Mouse (Mus musculus) kidney, adult 2 months (tissue): ENCODE measurements at regions not wholly inside any gene's neighbourhood (a gene's known extent, or its start where the extent isn't known, plus 50 kb on each side); places are given as distances from the start of the nearest gene placed in this dataset.
A peak's percentile ranks its signal among the peaks of the same experiment; 100 is the strongest.

Experiments used
- DNase-seq: peaks from one replicate; pipeline ENCODE4 v3.0.0; 2021
- H3K27ac ChIP-seq: fragments of 200-500 bp; 2 replicates; pipeline ENCODE4 v1.5.1; 2012; ENCODE audit warnings: low read depth, low read length, control low read depth, inconsistent platforms; ENCODE audit not compliant: insufficient read depth
- H3K27me3 ChIP-seq: fragments of 200-500 bp; replicated peaks from 2 replicates; pipeline ENCODE4 v1.6.1; 2012; ENCODE audit warnings: mild to moderate bottlenecking, moderate library complexity, low read length, inconsistent platforms; ENCODE audit not compliant: control insufficient read depth, insufficient read depth
- H3K36me3 ChIP-seq: fragments of 200-500 bp; 2 replicates; pipeline ENCODE4 v1.6.1; 2012; ENCODE audit warnings: mild to moderate bottlenecking, moderate library complexity, low read length, inconsistent platforms; ENCODE audit not compliant: control insufficient read depth, insufficient read depth
- H3K4me1 ChIP-seq: fragments of 200-500 bp; 2 replicates; pipeline ENCODE4 v1.6.1; 2011; ENCODE audit warnings: low read length; ENCODE audit not compliant: control insufficient read depth, insufficient read depth
- H3K4me3 ChIP-seq: fragments of 200-500 bp; 2 replicates; pipeline ENCODE4 v1.5.1; 2011; ENCODE audit warnings: mild to moderate bottlenecking, low read depth, low read length, control low read depth; ENCODE audit not compliant: insufficient read depth
- CTCF ChIP-seq: fragments of 200-500 bp; conservative IDR thresholded peaks from 2 replicates; pipeline ENCODE4 v1.5.1; 2011; ENCODE audit warnings: low read depth, mild to moderate bottlenecking, control low read depth, low read length, moderate library complexity, mixed read lengths; ENCODE audit not compliant: insufficient read depth, insufficient read length
- POLR2A ChIP-seq: fragments of 200-500 bp; IDR thresholded peaks from one replicate; pipeline ENCODE4 v1.6.1; 2011; ENCODE audit warnings: low read depth, low read length, control low read depth
- WGBS: fragments of 180-500 bp; shearing (Covaris S2); methylation state at CpG from one replicate; pipeline ENCODE4 v1.1.7; 2018; 5-methylcytosine and 5-hydroxymethylcytosine counted together

- no peak overlapping the region for H3K27ac ChIP-seq
- TF ChIP-seq POLR2A (no peak), CTCF (no peak)
- H3K36me3 ChIP-seq = no peaks in the 10 kb centered on the region
- DNase-seq = no peak
- no peak overlapping the region for H3K4me3 ChIP-seq
- WGBS = 84% methylated on average over 5 of the region's 5 CpGs
- no peaks in the 10 kb centered on the region for H3K27me3 ChIP-seq
- H3K4me1 ChIP-seq = no peaks in the 10 kb centered on the region
These were observed 156.5 kb downstream of the Cct6b start for GRCm38 (mm10) chr11:82607661-82608060.

- TF ChIP-seq CTCF (no peak), POLR2A (no peak)
- H3K27me3 ChIP-seq = no peaks in the 10 kb centered on the region
- H3K27ac ChIP-seq = no peak overlapping the region
- H3K4me3 ChIP-seq = no peak overlapping the region
- WGBS = 31% methylated on average over 7 of the region's 7 CpGs
- H3K4me1 ChIP-seq = no peaks in the 10 kb centered on the region
- no peaks in the 10 kb centered on the region for H3K36me3 ChIP-seq
- DNase-seq = peak; percentile 63
These were observed 159.8 kb downstream of the Cct6b start for GRCm38 (mm10) chr11:82604251-82604835.

GRCm38 (mm10) chr11:82602818-82603217 is 161.3 kb downstream of the Cct6b start:
- 40% methylated on average over 11 of the region's 11 CpGs for WGBS
- H3K4me1 ChIP-seq = no peaks in the 10 kb centered on the region
- H3K36me3 ChIP-seq = no peaks in the 10 kb centered on the region
- no peak overlapping the region for H3K27ac ChIP-seq
- H3K27me3 ChIP-seq = no peaks in the 10 kb centered on the region
- peak; percentile 14 for DNase-seq
- H3K4me3 ChIP-seq = no peak overlapping the region
- TF ChIP-seq CTCF (no peak), POLR2A (no peak)

- Histone ChIP-seq H3K4me3 (no peak overlapping the region), H3K36me3 (no peaks in the 10 kb centered on the region), H3K4me1 (no peaks in the 10 kb centered on the region), H3K27me3 (no peaks in the 10 kb centered on the region), H3K27ac (no peak overlapping the region)
- DNase-seq = no peak
- WGBS = 51% methylated on average over 2 of the region's 2 CpGs
- TF ChIP-seq CTCF = no peak
- no peak for TF ChIP-seq POLR2A
These were observed 161.9 kb downstream of the Cct6b start for GRCm38 (mm10) chr11:82602250-82602649.

- H3K4me1 ChIP-seq = no peaks in the 10 kb centered on the region
- DNase-seq = no peak
- H3K36me3 ChIP-seq = no peaks in the 10 kb centered on the region
- TF ChIP-seq CTCF = no peak
- TF ChIP-seq POLR2A = no peak
- no peak overlapping the region for H3K4me3 ChIP-seq
- H3K27me3 ChIP-seq = no peaks in the 10 kb centered on the region
- no peak overlapping the region for H3K27ac ChIP-seq
- 65% methylated on average over 9 of the region's 9 CpGs for WGBS
These were observed 164.0 kb downstream of the Cct6b start for GRCm38 (mm10) chr11:82600151-82600550.

- DNase-seq = no peak
These were observed 166.4 kb downstream of the Cct6b start for GRCm38 (mm10) chr11:82597757-82598156.

GRCm38 (mm10) chr11:82596801-82597200 is 167.3 kb downstream of the Cct6b start:
- H3K27me3 ChIP-seq = peaks cover 2% of the 10 kb centered on the region; the same call in 1 of the 2 replicates
- no peak for DNase-seq
- 58% methylated on average over 3 of the region's 3 CpGs for WGBS
- H3K4me1 ChIP-seq = no peaks in the 10 kb centered on the region
- no peak overlapping the region for H3K27ac ChIP-seq
- H3K36me3 ChIP-seq = no peaks in the 10 kb centered on the region
- H3K4me3 ChIP-seq = no peak overlapping the region
- TF ChIP-seq CTCF (no peak), POLR2A (no peak)

More at GRCm38 (mm10) chr11:82597757-82598156, 166.4 kb downstream of the Cct6b start:
- H3K27ac ChIP-seq = no peak overlapping the region
- H3K4me1 ChIP-seq = no peaks in the 10 kb centered on the region
- H3K36me3 ChIP-seq = no peaks in the 10 kb centered on the region
- 37% methylated on average over 6 of the region's 6 CpGs for WGBS
- H3K27me3 ChIP-seq = peaks cover 2% of the 10 kb centered on the region; the same call in 1 of the 2 replicates
- no peak overlapping the region for H3K4me3 ChIP-seq
- no peak for TF ChIP-seq POLR2A
- no peak for TF ChIP-seq CTCF

GRCm38 (mm10) chr11:82589761-82590160 is 174.4 kb downstream of the Cct6b start:
- no peaks in the 10 kb centered on the region for H3K4me1 ChIP-seq
- 88% methylated on average over 2 of the region's 2 CpGs for WGBS
- TF ChIP-seq POLR2A (no peak), CTCF (no peak)
- H3K27me3 ChIP-seq = peaks cover 2% of the 10 kb centered on the region; the same call in 1 of the 2 replicates
- H3K36me3 ChIP-seq = no peaks in the 10 kb centered on the region
- H3K4me3 ChIP-seq = no peak overlapping the region
- DNase-seq = no peak
- H3K27ac ChIP-seq = no peak overlapping the region
